Mouse (Mus musculus) lung, embryonic 14.5 days (tissue): ENCODE data around the gene Kit. TPM values are rescaled to one million over a fixed set of nuclear protein-coding genes. Genes with fewer than 3 reads are reported as not detected.

Source experiments
- ATAC-seq: fragments of 200-750 bp; cut with Nextera tagmentation; 2 replicates; pipeline ENCODE4 v1.8.0; 2017; ENCODE audit warnings: mild to moderate bottlenecking, moderate TSS enrichment, moderate library complexity; ENCODE audit not compliant: insufficient read depth
- DNase-seq: peaks from one replicate; pipeline ENCODE4 v3.0.0-alpha.2; 2015
- H3K27ac ChIP-seq: fragments of 300-500 bp; sonication (generic); 2 replicates; pipeline ENCODE4 v1.5.1; 2014; ENCODE audit warnings: low read depth, mild to moderate bottlenecking, moderate library complexity
- H3K27me3 ChIP-seq: fragments of 300-500 bp; sonication (generic); 2 replicates; pipeline ENCODE4 v1.6.1; 2014; ENCODE audit warnings: low read length, control low read depth; ENCODE audit not compliant: insufficient read depth
- H3K36me3 ChIP-seq: fragments of 300-500 bp; sonication (generic); 2 replicates; pipeline ENCODE4 v1.6.1; 2014; ENCODE audit warnings: control low read depth; ENCODE audit not compliant: insufficient read depth
- H3K4me1 ChIP-seq: fragments of 300-500 bp; sonication (generic); 2 replicates; pipeline ENCODE4 v1.6.1; 2014; ENCODE audit warnings: antibody characterized with exemption, control low read depth; ENCODE audit not compliant: insufficient read depth
- H3K4me2 ChIP-seq: fragments of 300-500 bp; sonication (generic); 2 replicates; pipeline ENCODE4 v1.6.1; 2014; ENCODE audit warnings: mild to moderate bottlenecking
- H3K4me3 ChIP-seq: fragments of 300-500 bp; sonication (generic); 2 replicates; pipeline ENCODE4 v1.5.1; 2014; ENCODE audit warnings: low read depth, low read length
- H3K9ac ChIP-seq: fragments of 300-500 bp; sonication (generic); 2 replicates; pipeline ENCODE4 v1.6.1; 2014
- H3K9me3 ChIP-seq: fragments of 300-500 bp; sonication (generic); 2 replicates; pipeline ENCODE4 v1.6.1; 2016; ENCODE audit warnings: low read depth, low read length, control low read depth
- CTCF ChIP-seq: IDR thresholded peaks from 2 replicates; pipeline ENCODE4 v1.5.1; 2016; ENCODE audit warnings: antibody characterized with exemption, low read depth
- WGBS: fragments of 180-500 bp; shearing (Covaris S2); extraction: QIAGEN DNeasy Blood & Tissue Kit; methylation state at CpG from one replicate; pipeline ENCODE4 v1.1.7; 2014; 5-methylcytosine and 5-hydroxymethylcytosine counted together
- polyA plus RNA-seq: library from polyadenylated mRNA; unstranded; fragments of >200 nt; fragmentation: Nextera tagmentation; extraction: Ambion mirVana; gene quantifications from 2 replicates; pipeline ENCODE4 v1.2.1, GENCODE M21; 2014

Kit gene
- polyA plus RNA-seq, 1 experiment from 2014 or later: 49.0 TPM

DNA sequence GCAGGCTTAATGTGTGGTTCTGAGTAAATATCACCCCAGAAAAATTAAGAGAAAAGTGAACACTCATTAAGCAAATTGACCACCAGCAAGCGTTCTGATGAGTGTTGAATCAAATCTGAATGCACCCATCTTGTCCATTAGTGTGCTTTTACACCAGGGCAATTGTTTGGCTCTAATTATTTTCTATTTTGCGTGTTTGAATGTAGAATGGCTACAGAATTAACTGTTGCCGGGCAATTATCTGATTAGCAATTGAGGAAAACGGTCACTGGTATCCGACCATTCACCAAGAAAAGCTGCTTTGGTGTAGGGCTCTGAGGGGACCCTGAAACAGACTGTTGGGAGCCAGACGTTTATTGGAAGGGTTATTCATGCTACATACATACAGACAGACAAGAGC, 16.2 kb downstream of the Kit start:
- Histone ChIP-seq H3K36me3 (no peaks in the 10 kb centered on the region), H3K27me3 (no peaks in the 10 kb centered on the region), H3K27ac (no peak overlapping the region), H3K9ac (no peak overlapping the region), H3K9me3 (no peaks in the 10 kb centered on the region), H3K4me1 (no peaks in the 10 kb centered on the region), H3K4me3 (no peak overlapping the region), H3K4me2 (no peak overlapping the region)
- WGBS: 75% methylated on average over 6 of the region's 6 CpGs
- no peak for DNase-seq
- no peak for ATAC-seq
- TF ChIP-seq CTCF: no peak

DNA sequence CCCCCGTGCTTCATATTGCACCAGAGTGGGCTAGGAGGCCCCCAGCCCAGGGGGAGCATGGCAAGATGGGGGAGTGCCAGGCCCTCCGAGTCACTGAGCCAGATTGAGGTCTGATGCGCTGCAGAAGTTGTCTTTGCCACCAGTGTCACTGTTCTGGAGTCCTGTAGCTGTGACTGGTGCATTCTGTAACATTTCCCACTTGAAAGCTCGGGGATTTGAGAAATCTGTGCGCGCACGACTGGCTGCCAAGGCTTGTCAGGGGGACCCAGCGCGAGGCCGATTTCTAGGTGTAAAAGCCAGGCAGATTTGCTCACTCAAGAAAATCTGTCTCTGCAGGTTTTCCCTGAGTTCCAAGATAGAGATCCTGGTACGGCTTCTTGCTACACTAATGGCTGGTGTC, 16.9 kb downstream of the Kit start:
- no peak overlapping the region for H3K4me3 ChIP-seq
- no peaks in the 10 kb centered on the region for H3K4me1 ChIP-seq
- H3K27ac ChIP-seq: no peak overlapping the region
- no peaks in the 10 kb centered on the region for H3K9me3 ChIP-seq
- 86% methylated on average over 11 of the region's 11 CpGs for WGBS
- DNase-seq: no peak
- H3K27me3 ChIP-seq: no peaks in the 10 kb centered on the region
- no peak for TF ChIP-seq CTCF
- H3K9ac ChIP-seq: no peak overlapping the region
- no peaks in the 10 kb centered on the region for H3K36me3 ChIP-seq
- no peak overlapping the region for H3K4me2 ChIP-seq
- no peak for ATAC-seq

DNA sequence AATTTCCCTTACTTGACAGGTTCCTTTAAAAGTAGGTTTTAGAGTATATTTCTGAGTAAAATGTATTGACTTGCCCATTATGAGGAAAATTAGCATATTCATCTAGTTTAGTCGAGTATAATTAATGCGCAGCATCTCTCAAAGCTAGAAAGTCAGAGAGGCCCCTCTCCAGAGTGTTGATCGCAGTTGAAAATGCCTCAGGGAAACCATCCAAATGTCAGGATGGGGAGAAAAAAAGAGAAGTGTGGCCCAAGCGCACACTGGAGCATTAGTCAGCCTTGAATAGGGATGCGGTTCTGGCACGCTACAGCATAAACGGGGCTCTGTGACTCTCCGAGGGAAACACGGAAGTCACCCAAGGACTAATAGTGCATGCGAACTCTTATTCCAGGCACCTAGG, 20.6 kb downstream of the Kit start:
- Histone ChIP-seq H3K27ac (no peak overlapping the region), H3K4me3 (no peak overlapping the region), H3K4me2 (no peak overlapping the region), H3K27me3 (no peaks in the 10 kb centered on the region), H3K4me1 (no peaks in the 10 kb centered on the region), H3K9ac (no peak overlapping the region), H3K9me3 (no peaks in the 10 kb centered on the region), H3K36me3 (no peaks in the 10 kb centered on the region)
- TF ChIP-seq CTCF: no peak
- DNase-seq (no peak), ATAC-seq (no peak)
- 92% methylated on average over 10 of the region's 10 CpGs for WGBS

DNA sequence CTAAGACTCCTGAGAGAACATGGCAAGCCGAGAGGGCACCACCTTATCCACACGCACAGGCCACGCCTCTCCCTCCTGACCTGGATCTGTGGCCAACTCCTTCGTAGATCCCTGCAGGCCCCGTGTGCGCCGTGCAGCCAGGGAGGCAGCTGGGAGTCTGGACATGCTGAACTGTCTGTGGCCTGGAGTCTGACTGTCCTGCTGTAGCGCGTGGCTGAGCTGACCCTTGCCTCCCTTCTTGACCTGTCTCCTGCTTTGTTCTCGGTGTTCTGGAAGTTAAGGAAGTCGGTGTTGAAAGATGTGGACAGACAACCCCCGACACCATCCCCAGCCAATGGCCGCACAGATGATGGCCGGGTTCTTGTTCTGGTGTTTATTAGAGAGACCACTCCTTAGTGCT, 21.5 kb downstream of the Kit start:
- H3K9ac ChIP-seq: no peak overlapping the region
- no peaks in the 10 kb centered on the region for H3K27me3 ChIP-seq
- H3K27ac ChIP-seq: no peak overlapping the region
- ATAC-seq (peak; percentile 41; the same call in 1 of the 2 replicates), DNase-seq (no peak)
- no peaks in the 10 kb centered on the region for H3K4me1 ChIP-seq
- TF ChIP-seq CTCF: no peak
- no peak overlapping the region for H3K4me2 ChIP-seq
- 29% methylated on average over 14 of the region's 14 CpGs for WGBS
- H3K9me3 ChIP-seq: no peaks in the 10 kb centered on the region
- no peaks in the 10 kb centered on the region for H3K36me3 ChIP-seq
- no peak overlapping the region for H3K4me3 ChIP-seq

DNA sequence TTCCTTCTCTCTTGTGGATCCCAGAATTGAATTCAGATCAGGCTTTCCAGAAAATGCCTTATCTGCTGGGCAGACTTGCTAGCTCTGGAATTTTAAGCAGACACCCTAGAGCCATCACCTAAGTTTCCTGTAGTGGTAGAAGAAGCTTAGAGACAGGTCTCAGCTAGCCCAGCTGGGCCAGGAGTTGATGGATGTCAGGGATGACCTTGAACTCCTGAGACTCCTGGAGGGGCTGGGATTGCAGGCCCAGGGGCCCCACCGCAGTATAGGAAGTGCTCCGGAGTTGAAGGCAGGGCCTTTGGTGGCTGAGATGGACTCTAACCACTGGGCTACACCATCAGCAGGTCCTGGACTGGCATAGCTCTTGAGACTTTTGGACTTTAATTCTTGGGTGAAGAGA, 22.6 kb downstream of the Kit start:
- Histone ChIP-seq H3K4me3 (no peak overlapping the region), H3K27ac (no peak overlapping the region), H3K4me2 (no peak overlapping the region), H3K9ac (no peak overlapping the region), H3K9me3 (no peaks in the 10 kb centered on the region), H3K36me3 (no peaks in the 10 kb centered on the region), H3K27me3 (no peaks in the 10 kb centered on the region), H3K4me1 (no peaks in the 10 kb centered on the region)
- no peak for TF ChIP-seq CTCF
- ATAC-seq (no peak), DNase-seq (no peak)
- WGBS: 65% methylated on average over 2 of the region's 2 CpGs

- no peak overlapping the region for H3K9ac ChIP-seq
- no peaks in the 10 kb centered on the region for H3K4me1 ChIP-seq
- H3K4me2 ChIP-seq: no peak overlapping the region
- no peak overlapping the region for H3K27ac ChIP-seq
- H3K36me3 ChIP-seq: no peaks in the 10 kb centered on the region
- no peak for TF ChIP-seq CTCF
- no peaks in the 10 kb centered on the region for H3K9me3 ChIP-seq
- no peak overlapping the region for H3K4me3 ChIP-seq
- WGBS: 93% methylated on average over 13 of the region's 13 CpGs
- no peak for ATAC-seq
- H3K27me3 ChIP-seq: no peaks in the 10 kb centered on the region
- DNase-seq: no peak
Measured at GRCm38 (mm10) chr5:75598491-75598890, 23.8 kb downstream of the Kit start.

GRCm38 (mm10) chr5:75599991-75600390, 25.3 kb downstream of the Kit start:
- no peak for ATAC-seq
- no peak for TF ChIP-seq CTCF
- no peaks in the 10 kb centered on the region for H3K4me1 ChIP-seq
- H3K36me3 ChIP-seq: no peaks in the 10 kb centered on the region
- no peak overlapping the region for H3K4me3 ChIP-seq
- no peaks in the 10 kb centered on the region for H3K27me3 ChIP-seq
- no peaks in the 10 kb centered on the region for H3K9me3 ChIP-seq
- no peak overlapping the region for H3K9ac ChIP-seq
- H3K4me2 ChIP-seq: no peak overlapping the region
- WGBS: 70% methylated on average over 6 of the region's 6 CpGs
- no peak for DNase-seq
- H3K27ac ChIP-seq: no peak overlapping the region

DNA sequence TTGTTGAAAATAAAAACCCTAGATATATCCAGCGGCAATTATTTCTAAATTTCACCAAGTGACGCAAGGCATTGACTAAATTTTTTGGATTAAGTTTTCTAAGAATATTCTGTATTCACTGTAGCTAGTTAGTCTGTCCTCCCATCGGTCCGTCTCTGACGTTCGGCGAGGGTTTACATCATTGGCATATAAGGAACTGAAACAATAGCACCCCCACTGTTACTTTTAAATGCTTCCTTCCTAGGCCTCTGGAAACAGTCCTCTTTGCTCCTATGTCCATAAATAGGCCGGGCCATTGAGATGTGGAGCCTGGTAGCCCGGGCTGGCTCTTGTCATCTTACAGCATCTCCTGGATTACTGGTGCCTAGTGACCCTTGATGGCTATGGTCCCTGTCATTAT, 29.5 kb downstream of the Kit start:
- Histone ChIP-seq H3K27ac (no peak overlapping the region), H3K36me3 (no peaks in the 10 kb centered on the region), H3K9me3 (no peaks in the 10 kb centered on the region), H3K4me3 (no peak overlapping the region), H3K4me1 (peaks cover 10% of the 10 kb centered on the region; the same call in 1 of the 2 replicates), H3K9ac (no peak overlapping the region), H3K4me2 (no peak overlapping the region), H3K27me3 (no peaks in the 10 kb centered on the region)
- no peak for ATAC-seq
- DNase-seq: no peak
- WGBS: 84% methylated on average over 9 of the region's 9 CpGs
- TF ChIP-seq CTCF: no peak
